Mouse (Mus musculus): ENCODE results near the gene Calhm4. TPM values are rescaled to one million over a fixed set of nuclear protein-coding genes. Genes with fewer than 3 reads are reported as not detected.

The Calhm4 gene
- polyA plus RNA-seq, 1 experiment = not detected

- WGBS = 57% methylated on average over 5 of the region's 5 CpGs
- no peak for DNase-seq
- no peak overlapping the region for H3K4me3 ChIP-seq (replicated peaks; ENCODE audit: insufficient read depth, low read depth, low read length)
These were observed 26.9 kb upstream of the Calhm4 start for GRCm38 (mm10) chr10:34070999-34071492.

GRCm38 (mm10) chr10:34069606-34070005 lies 25.5 kb upstream of the Calhm4 start:
- no peak overlapping the region for H3K4me3 ChIP-seq (replicated peaks; ENCODE audit: insufficient read depth, low read depth, low read length)
- no peaks in the 10 kb centered on the region for H3K27me3 ChIP-seq (ENCODE audit: control insufficient read depth, insufficient read depth, low read length)
- TF ChIP-seq CTCF (IDR thresholded peaks at IDR 0.05; ENCODE audit: borderline replicate concordance, insufficient read depth, low read depth, low read length) (no peak), POLR2A (IDR thresholded peaks at IDR 0.05; ENCODE audit: borderline replicate concordance, insufficient read depth, low read length) (no peak)
- no peak for DNase-seq
- WGBS = 53% methylated on average over 1 of the region's 1 CpGs
- no peak overlapping the region for H3K27ac ChIP-seq (ENCODE audit: insufficient read depth, low read length)
- H3K4me1 ChIP-seq (ENCODE audit: control insufficient read depth, insufficient read depth, low read length) = no peaks in the 10 kb centered on the region

More at GRCm38 (mm10) chr10:34070999-34071492, 26.9 kb upstream of the Calhm4 start:
- Histone ChIP-seq H3K4me1 (ENCODE audit: control insufficient read depth, insufficient read depth, low read length) (no peaks in the 10 kb centered on the region), H3K27me3 (ENCODE audit: control insufficient read depth, insufficient read depth, low read length) (no peaks in the 10 kb centered on the region), H3K27ac (ENCODE audit: insufficient read depth, low read length) (no peak overlapping the region)
- TF ChIP-seq POLR2A (IDR thresholded peaks at IDR 0.05; ENCODE audit: borderline replicate concordance, insufficient read depth, low read length) = no peak
- TF ChIP-seq CTCF (IDR thresholded peaks at IDR 0.05; ENCODE audit: borderline replicate concordance, insufficient read depth, low read depth, low read length) = no peak

- Histone ChIP-seq H3K27ac (ENCODE audit: insufficient read depth, low read length) (no peak overlapping the region), H3K4me1 (ENCODE audit: control insufficient read depth, insufficient read depth, low read length) (no peaks in the 10 kb centered on the region), H3K4me3 (replicated peaks; ENCODE audit: insufficient read depth, low read depth, low read length) (no peak overlapping the region), H3K27me3 (ENCODE audit: control insufficient read depth, insufficient read depth, low read length) (no peaks in the 10 kb centered on the region)
- no peak for TF ChIP-seq CTCF (IDR thresholded peaks at IDR 0.05; ENCODE audit: borderline replicate concordance, insufficient read depth, low read depth, low read length)
- no peak for TF ChIP-seq POLR2A (IDR thresholded peaks at IDR 0.05; ENCODE audit: borderline replicate concordance, insufficient read depth, low read length)
- no peak for DNase-seq
- WGBS = 57% methylated on average over 3 of the region's 3 CpGs
These were observed 22.5 kb upstream of the Calhm4 start for GRCm38 (mm10) chr10:34066591-34066990.

GRCm38 (mm10) chr10:34053987-34054386 lies 9.9 kb upstream of the Calhm4 start:
- H3K27ac ChIP-seq (ENCODE audit: insufficient read depth, low read length) = no peak overlapping the region
- H3K4me3 ChIP-seq (replicated peaks; ENCODE audit: insufficient read depth, low read depth, low read length) = no peak overlapping the region
- H3K4me1 ChIP-seq (ENCODE audit: control insufficient read depth, insufficient read depth, low read length) = no peaks in the 10 kb centered on the region
- 87% methylated on average over 2 of the region's 2 CpGs for WGBS
- TF ChIP-seq CTCF (IDR thresholded peaks at IDR 0.05; ENCODE audit: borderline replicate concordance, insufficient read depth, low read depth, low read length) (no peak), POLR2A (IDR thresholded peaks at IDR 0.05; ENCODE audit: borderline replicate concordance, insufficient read depth, low read length) (no peak)
- no peak for DNase-seq
- H3K27me3 ChIP-seq (ENCODE audit: control insufficient read depth, insufficient read depth, low read length) = no peaks in the 10 kb centered on the region

GRCm38 (mm10) chr10:34037401-34037800 lies 6.7 kb downstream of the Calhm4 start, which contains the start of gene Trappc3l:
Gene Trappc3l (plus strand): TSS chr10:34037597.
- no peak for DNase-seq
- no peaks in the 10 kb centered on the region; the same call in 1 of the 2 replicates for H3K4me1 ChIP-seq (ENCODE audit: control insufficient read depth, insufficient read depth, low read length)
- WGBS = 50% methylated on average over 3 of the region's 3 CpGs

GRCm38 (mm10) chr10:34036587-34036986 lies 7.5 kb downstream of the Calhm4 start:
- WGBS = 11% methylated on average over 5 of the region's 5 CpGs
- H3K4me1 ChIP-seq (ENCODE audit: control insufficient read depth, insufficient read depth, low read length) = no peaks in the 10 kb centered on the region; the same call in 1 of the 2 replicates
- H3K4me3 ChIP-seq (replicated peaks; ENCODE audit: insufficient read depth, low read depth, low read length) = no peak overlapping the region
- no peak overlapping the region for H3K27ac ChIP-seq (ENCODE audit: insufficient read depth, low read length)
- peak in 1 of 2 experiments; percentile 42 for DNase-seq
- no peak for TF ChIP-seq POLR2A (IDR thresholded peaks at IDR 0.05; ENCODE audit: borderline replicate concordance, insufficient read depth, low read length)
- peak; percentile 31; the same call in 1 of the 2 replicates for TF ChIP-seq CTCF (IDR thresholded peaks at IDR 0.05; ENCODE audit: borderline replicate concordance, insufficient read depth, low read depth, low read length)
- H3K27me3 ChIP-seq (ENCODE audit: control insufficient read depth, insufficient read depth, low read length) = no peaks in the 10 kb centered on the region

More at GRCm38 (mm10) chr10:34037401-34037800, 6.7 kb downstream of the Calhm4 start, which contains the start of gene Trappc3l:
- H3K4me3 ChIP-seq (replicated peaks; ENCODE audit: insufficient read depth, low read depth, low read length) = no peak within 1 kb of the TSS
- no peaks in the 10 kb centered on the region for H3K27me3 ChIP-seq (ENCODE audit: control insufficient read depth, insufficient read depth, low read length)
- H3K27ac ChIP-seq (ENCODE audit: insufficient read depth, low read length) = no peak within 1 kb of the TSS
- no peak for TF ChIP-seq CTCF (IDR thresholded peaks at IDR 0.05; ENCODE audit: borderline replicate concordance, insufficient read depth, low read depth, low read length)
- no peak for TF ChIP-seq POLR2A (IDR thresholded peaks at IDR 0.05; ENCODE audit: borderline replicate concordance, insufficient read depth, low read length)

- peak; percentile 56 to 58 for DNase-seq
- TF ChIP-seq POLR2A (IDR thresholded peaks at IDR 0.05; ENCODE audit: borderline replicate concordance, insufficient read depth, low read length) = no peak
- TF ChIP-seq CTCF (IDR thresholded peaks at IDR 0.05; ENCODE audit: borderline replicate concordance, insufficient read depth, low read depth, low read length) = peak; percentile 51; the same call in 1 of the 2 replicates
- H3K27me3 ChIP-seq (ENCODE audit: control insufficient read depth, insufficient read depth, low read length) = no peaks in the 10 kb centered on the region
- H3K4me1 ChIP-seq (ENCODE audit: control insufficient read depth, insufficient read depth, low read length) = no peaks in the 10 kb centered on the region; the same call in 1 of the 2 replicates
- no peak overlapping the region for H3K27ac ChIP-seq (ENCODE audit: insufficient read depth, low read length)
- 17% methylated on average over 22 of the region's 22 CpGs for WGBS
- peak overlapping the region; percentile 19 for H3K4me3 ChIP-seq (replicated peaks; ENCODE audit: insufficient read depth, low read depth, low read length)
These were observed 10.3 kb downstream of the Calhm4 start for GRCm38 (mm10) chr10:34033630-34034305.

GRCm38 (mm10) chr10:34030322-34030721 lies 13.8 kb downstream of the Calhm4 start:
- no peaks in the 10 kb centered on the region for H3K27me3 ChIP-seq (ENCODE audit: control insufficient read depth, insufficient read depth, low read length)
- 78% methylated on average over 5 of the region's 5 CpGs for WGBS
- H3K27ac ChIP-seq (ENCODE audit: insufficient read depth, low read length) = no peak overlapping the region
- no peak for TF ChIP-seq CTCF (IDR thresholded peaks at IDR 0.05; ENCODE audit: borderline replicate concordance, insufficient read depth, low read depth, low read length)
- no peak for TF ChIP-seq POLR2A (IDR thresholded peaks at IDR 0.05; ENCODE audit: borderline replicate concordance, insufficient read depth, low read length)
- H3K4me3 ChIP-seq (replicated peaks; ENCODE audit: insufficient read depth, low read depth, low read length) = no peak overlapping the region
- DNase-seq = no peak
- no peaks in the 10 kb centered on the region; the same call in 1 of the 2 replicates for H3K4me1 ChIP-seq (ENCODE audit: control insufficient read depth, insufficient read depth, low read length)

All from cerebellum, adult 2 months (tissue).